Mouse (Mus musculus) midbrain, postnatal 0 days (tissue): ENCODE data around the gene Gpr68. TPM values are rescaled to one million over a fixed set of nuclear protein-coding genes. Genes with fewer than 3 reads are reported as not detected.

Source experiments
- ATAC-seq: fragments of 200-750 bp; cut with Nextera tagmentation; 2 replicates; pipeline ENCODE4 v1.8.0; 2017; ENCODE audit warnings: moderate number of reproducible peaks, mild to moderate bottlenecking, moderate TSS enrichment, moderate library complexity; ENCODE audit not compliant: low FRiP score
- DNase-seq: peaks from one replicate; pipeline ENCODE4 v3.0.0-alpha.2; 2015; ENCODE audit warnings: low spot score
- H3K27ac ChIP-seq: fragments of 300-500 bp; sonication (generic); 2 replicates; pipeline ENCODE4 v1.5.1; 2014; ENCODE audit warnings: low read depth, mild to moderate bottlenecking, low read length, mixed read lengths
- H3K27me3 ChIP-seq: fragments of 300-500 bp; sonication (generic); 2 replicates; pipeline ENCODE4 v1.6.1; 2014; ENCODE audit warnings: low read length, control low read depth, mixed read lengths; ENCODE audit not compliant: insufficient read depth
- H3K36me3 ChIP-seq: fragments of 300-500 bp; sonication (generic); 2 replicates; pipeline ENCODE4 v1.6.1; 2014; ENCODE audit warnings: low read length, control low read depth, mixed read lengths; ENCODE audit not compliant: insufficient read depth
- H3K4me1 ChIP-seq: fragments of 300-500 bp; sonication (generic); 2 replicates; pipeline ENCODE4 v1.6.1; 2014; ENCODE audit warnings: mild to moderate bottlenecking, control low read depth, antibody characterized with exemption, low read length, mixed read lengths; ENCODE audit not compliant: insufficient read depth
- H3K4me2 ChIP-seq: fragments of 300-500 bp; sonication (generic); 2 replicates; pipeline ENCODE4 v1.6.1; 2014; ENCODE audit warnings: low read depth, mild to moderate bottlenecking, low read length, mixed read lengths; ENCODE audit not compliant: poor library complexity, severe bottlenecking
- H3K4me3 ChIP-seq: fragments of 300-500 bp; sonication (generic); 2 replicates; pipeline ENCODE4 v1.5.1; 2014; ENCODE audit warnings: low read depth, mild to moderate bottlenecking, low read length, moderate library complexity
- H3K9ac ChIP-seq: fragments of 300-500 bp; sonication (generic); replicated peaks from 2 replicates; pipeline ENCODE4 v1.6.1; 2014; ENCODE audit warnings: mild to moderate bottlenecking, low read length, moderate library complexity, mixed read lengths; ENCODE audit not compliant: poor library complexity, severe bottlenecking
- H3K9me3 ChIP-seq: fragments of 300-500 bp; sonication (generic); 2 replicates; pipeline ENCODE4 v1.6.1; 2016; ENCODE audit warnings: low read length, control low read depth
- CTCF ChIP-seq: IDR thresholded peaks from 2 replicates; pipeline ENCODE4 v1.5.1; 2016; ENCODE audit warnings: antibody characterized with exemption, mild to moderate bottlenecking
- WGBS: fragments of 180-500 bp; shearing (Covaris S2); extraction: QIAGEN DNeasy Blood & Tissue Kit; methylation state at CpG from one replicate; pipeline ENCODE4 v1.1.7; 2014; 5-methylcytosine and 5-hydroxymethylcytosine counted together
- polyA plus RNA-seq: library from polyadenylated mRNA; unstranded; fragments of >200 nt; fragmentation: Nextera tagmentation; extraction: Ambion mirVana; gene quantifications from 2 replicates; pipeline ENCODE4 v1.2.1, GENCODE M21; 2015
- total RNA-seq: library from RNA; depleted of rRNA; stranded (reverse); fragments of >200 nt; gene quantifications from 2 replicates; pipeline ENCODE4 v1.2.3, GENCODE M21; 2014

Gene Gpr68
- total and polyA plus RNA-seq, 2 experiments from 2014 or later = 6.2 to 28.4 TPM

DNA sequence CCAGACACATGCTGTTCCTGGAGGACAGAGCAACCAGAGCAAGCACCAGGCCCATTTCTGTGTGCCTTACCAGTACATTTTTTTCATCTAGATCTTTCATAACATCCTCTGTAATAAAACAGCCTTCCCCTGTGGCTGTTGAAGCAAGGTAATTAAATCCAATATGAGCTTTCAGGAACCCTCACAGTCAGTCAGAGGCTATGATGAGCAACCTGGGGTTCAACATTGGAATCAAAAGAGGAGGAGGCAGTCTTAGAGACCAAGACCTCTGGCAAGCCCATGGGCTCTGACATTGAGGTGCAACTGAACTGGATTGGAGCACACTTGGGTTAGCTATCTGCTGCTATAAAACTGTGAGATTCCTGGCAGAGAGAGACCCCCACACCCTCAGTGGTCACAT, 42.9 kb downstream of the Gpr68 start:
- Histone ChIP-seq H3K4me1 (no peaks in the 10 kb centered on the region), H3K4me2 (no peak overlapping the region), H3K9ac (no peak overlapping the region), H3K36me3 (no peaks in the 10 kb centered on the region), H3K27me3 (no peaks in the 10 kb centered on the region), H3K4me3 (no peak overlapping the region), H3K27ac (no peak overlapping the region), H3K9me3 (no peaks in the 10 kb centered on the region)
- DNase-seq = no peak
- TF ChIP-seq CTCF = no peak
- ATAC-seq = no peak

DNA sequence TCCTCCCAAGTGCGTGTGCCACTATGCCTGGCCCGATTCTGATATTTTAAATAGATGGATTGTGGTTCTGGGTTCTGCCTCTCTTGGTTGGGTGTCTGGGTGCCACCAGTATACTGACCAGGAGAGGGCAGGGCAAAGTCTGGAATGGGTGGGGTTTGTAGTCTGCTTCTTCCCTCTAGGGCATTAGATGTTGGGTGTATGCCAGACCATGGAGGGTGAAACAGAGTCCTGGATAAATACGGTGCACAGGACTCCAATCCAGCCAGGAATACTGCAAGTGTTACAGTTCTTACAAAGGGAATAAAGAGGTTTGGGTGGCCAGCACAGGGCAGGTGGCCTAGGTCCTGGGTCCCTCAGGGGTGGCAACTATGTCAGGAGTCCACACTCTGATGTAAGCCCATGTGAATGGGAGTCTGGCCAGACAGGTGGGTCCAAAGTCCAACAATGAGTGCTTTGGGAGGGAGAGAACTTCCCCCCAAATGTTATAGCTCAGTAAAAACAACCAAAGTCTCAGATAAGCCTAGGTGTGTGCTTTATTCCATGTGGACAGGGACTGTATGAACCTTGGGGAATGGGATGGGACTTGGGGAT, 45.0 kb downstream of the Gpr68 start:
- Histone ChIP-seq H3K4me3 (no peak overlapping the region), H3K4me1 (no peaks in the 10 kb centered on the region), H3K9me3 (no peaks in the 10 kb centered on the region), H3K27me3 (no peaks in the 10 kb centered on the region), H3K36me3 (no peaks in the 10 kb centered on the region), H3K9ac (no peak overlapping the region), H3K27ac (no peak overlapping the region), H3K4me2 (no peak overlapping the region)
- TF ChIP-seq CTCF = no peak
- DNase-seq (no peak), ATAC-seq (no peak)
- 92% methylated on average over 3 of the region's 3 CpGs for WGBS

DNA sequence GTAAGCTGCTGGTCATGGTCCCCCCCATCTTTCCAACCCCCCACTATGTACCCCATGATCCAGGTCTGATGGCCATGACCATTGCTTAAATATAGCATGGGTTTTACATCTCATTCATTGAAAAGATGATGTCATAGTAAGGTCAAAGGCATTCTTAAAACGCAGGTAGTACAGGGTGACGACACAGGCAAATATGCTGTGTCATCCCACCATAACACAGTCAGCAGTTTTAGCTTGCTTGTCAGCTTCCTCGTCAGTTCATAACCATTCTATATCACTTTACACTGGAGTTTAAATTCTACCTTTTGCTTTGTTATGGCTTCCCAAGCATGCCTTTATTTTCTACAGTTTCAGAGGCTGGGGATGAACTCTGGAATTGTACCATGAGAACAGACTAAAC, 45.7 kb downstream of the Gpr68 start:
- TF ChIP-seq CTCF = no peak
- no peak for ATAC-seq
- WGBS = 90% methylated on average over 3 of the region's 3 CpGs

DNA sequence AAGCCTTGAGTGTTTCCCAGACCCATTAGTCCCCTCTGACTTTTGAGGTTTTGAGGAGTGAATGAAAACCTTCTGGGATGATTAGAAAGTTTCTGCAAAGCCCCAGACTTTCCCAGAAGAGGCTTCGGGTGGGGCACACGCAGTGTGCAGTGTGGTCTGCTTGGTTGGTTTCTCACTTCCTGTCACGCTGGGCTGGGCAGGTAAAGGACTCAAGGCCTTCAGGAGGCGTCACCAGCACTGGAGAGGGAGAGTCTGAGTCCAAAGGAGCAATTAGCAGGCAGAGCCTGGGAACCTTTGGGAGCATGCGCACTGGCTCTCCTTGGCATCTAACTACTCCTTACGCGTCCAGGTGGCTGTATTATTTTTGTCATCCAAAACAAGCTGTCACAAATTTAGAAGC, 50.2 kb downstream of the Gpr68 start:
- no peaks in the 10 kb centered on the region for H3K27me3 ChIP-seq
- ATAC-seq (no peak), DNase-seq (no peak)
- no peaks in the 10 kb centered on the region for H3K4me1 ChIP-seq
- no peak for TF ChIP-seq CTCF
- no peak overlapping the region for H3K9ac ChIP-seq
- WGBS = 86% methylated on average over 7 of the region's 7 CpGs
- no peak overlapping the region for H3K4me3 ChIP-seq
- no peak overlapping the region for H3K27ac ChIP-seq
- H3K9me3 ChIP-seq = no peaks in the 10 kb centered on the region
- H3K4me2 ChIP-seq = no peak overlapping the region
- no peaks in the 10 kb centered on the region for H3K36me3 ChIP-seq

More for the DNA sequence above, 45.7 kb downstream of the Gpr68 start:
- no peak for DNase-seq
- Histone ChIP-seq H3K4me2 (no peak overlapping the region), H3K9ac (no peak overlapping the region), H3K9me3 (no peaks in the 10 kb centered on the region), H3K4me1 (no peaks in the 10 kb centered on the region), H3K27ac (no peak overlapping the region), H3K4me3 (no peak overlapping the region), H3K27me3 (no peaks in the 10 kb centered on the region), H3K36me3 (no peaks in the 10 kb centered on the region)

DNA sequence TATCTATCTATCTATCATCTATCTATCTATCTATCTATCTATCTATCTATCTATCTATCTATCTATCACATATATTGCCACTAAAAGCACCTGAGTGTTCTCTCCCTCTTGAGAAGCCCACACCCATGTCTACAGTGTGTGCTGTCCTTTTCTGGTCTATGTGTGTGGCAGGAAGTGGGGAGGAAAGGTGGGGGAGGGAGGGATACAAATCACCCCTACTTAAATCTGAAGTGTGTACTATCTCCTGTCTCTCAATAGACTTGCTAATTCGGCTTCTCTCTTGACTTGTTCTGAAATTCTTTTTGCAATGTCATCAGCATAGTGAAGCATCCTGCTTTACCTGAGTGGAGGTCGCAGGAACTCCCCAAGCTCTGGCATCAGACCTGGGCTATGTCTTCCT, 51.7 kb downstream of the Gpr68 start:
- H3K4me1 ChIP-seq = no peaks in the 10 kb centered on the region
- TF ChIP-seq CTCF = no peak
- H3K9ac ChIP-seq = no peak overlapping the region
- no peaks in the 10 kb centered on the region for H3K9me3 ChIP-seq
- ATAC-seq (no peak), DNase-seq (no peak)
- WGBS = 92% methylated on average over 2 of the region's 2 CpGs
- no peak overlapping the region for H3K27ac ChIP-seq
- no peaks in the 10 kb centered on the region for H3K27me3 ChIP-seq
- H3K4me2 ChIP-seq = no peak overlapping the region
- H3K4me3 ChIP-seq = no peak overlapping the region
- no peaks in the 10 kb centered on the region for H3K36me3 ChIP-seq

DNA sequence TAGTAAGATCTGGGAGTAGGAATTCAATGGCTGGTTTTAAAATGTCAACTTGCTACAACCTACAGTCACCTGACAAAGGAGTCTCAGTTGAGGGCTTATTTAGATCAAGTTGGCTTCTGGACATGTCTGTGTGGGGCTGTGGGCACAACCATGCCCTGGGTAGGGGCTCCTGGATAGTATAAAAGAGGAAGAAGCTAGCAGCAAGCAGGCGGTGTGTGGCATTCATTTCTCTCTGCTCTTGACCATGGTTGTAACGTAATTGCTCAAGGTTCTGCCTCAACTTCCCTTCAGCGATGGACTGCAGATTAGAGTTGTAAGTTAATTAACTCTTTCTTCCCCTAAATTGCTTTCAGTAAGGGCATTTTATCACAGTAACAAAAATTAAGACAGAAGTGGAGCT, 55.6 kb downstream of the Gpr68 start:
- no peak for ATAC-seq

More for the DNA sequence above, 55.6 kb downstream of the Gpr68 start:
- Histone ChIP-seq H3K9ac (no peak overlapping the region), H3K4me2 (no peak overlapping the region), H3K4me3 (no peak overlapping the region), H3K27me3 (no peaks in the 10 kb centered on the region), H3K4me1 (no peaks in the 10 kb centered on the region), H3K9me3 (no peaks in the 10 kb centered on the region), H3K27ac (no peak overlapping the region), H3K36me3 (no peaks in the 10 kb centered on the region)
- WGBS = 89% methylated on average over 3 of the region's 3 CpGs
- DNase-seq = no peak
- TF ChIP-seq CTCF = no peak
